Mouse (Mus musculus) ES-E14 (cell line): ENCODE measurements around the gene Celf5. TPM values are rescaled to one million over a fixed set of nuclear protein-coding genes. Genes with fewer than 3 reads are reported as not detected.

Source experiments
- DNase-seq: peaks from one replicate; pipeline ENCODE4 v3.0.0-alpha.2; 2013; ENCODE audit warnings: low read depth, low spot score
- H3K27ac ChIP-seq: 2 replicates; pipeline ENCODE4 v1.5.1; 2012; ENCODE audit warnings: low read depth, mild to moderate bottlenecking, low read length, moderate library complexity, mixed read lengths; ENCODE audit not compliant: poor library complexity, insufficient read depth, severe bottlenecking
- H3K36me3 ChIP-seq: 2 replicates; pipeline ENCODE4 v1.6.1; 2012; ENCODE audit warnings: mild to moderate bottlenecking, low read length, moderate library complexity, mixed read lengths; ENCODE audit not compliant: control insufficient read depth, poor library complexity, insufficient read depth, severe bottlenecking
- H3K4me1 ChIP-seq, 2 experiments: fragments of 150-350 bp in 1 of 2; sonication (generic) in 1 of 2; 2 replicates each; pipeline ENCODE4 v1.6.1; 2012; ENCODE audit warnings: low read length in 2 of 2, mild to moderate bottlenecking in 1 of 2, mixed read lengths in 1 of 2; ENCODE audit not compliant: control insufficient read depth in 2 of 2, insufficient read depth in 2 of 2, poor library complexity in 1 of 2
- H3K4me3 ChIP-seq, 2 experiments: fragments of 150-350 bp in 1 of 2; sonication (generic) in 1 of 2; 2 replicates each; pipeline ENCODE4 v1.5.1; 2012; ENCODE audit warnings: low read length in 2 of 2, low read depth in 1 of 2, mild to moderate bottlenecking in 1 of 2, mixed read lengths in 1 of 2; ENCODE audit not compliant: insufficient read depth in 1 of 2, poor library complexity in 1 of 2, severe bottlenecking in 1 of 2
- H3K9ac ChIP-seq: 2 replicates; pipeline ENCODE4 v1.6.1; 2012; ENCODE audit warnings: low read depth, mild to moderate bottlenecking, low read length, mixed read lengths; ENCODE audit not compliant: poor library complexity, insufficient read depth, severe bottlenecking
- H3K9me3 ChIP-seq: fragments of 150-350 bp; sonication (generic); 2 replicates; pipeline ENCODE4 v1.6.1; 2012; ENCODE audit warnings: low read depth, mild to moderate bottlenecking, low read length; ENCODE audit not compliant: control insufficient read depth, insufficient read depth
- CHD2 ChIP-seq: IDR thresholded peaks from 2 replicates; pipeline ENCODE4 v1.6.1; 2014; ENCODE audit warnings: mild to moderate bottlenecking, low read depth, low read length, inconsistent platforms
- HCFC1 ChIP-seq: IDR thresholded peaks from 2 replicates; pipeline ENCODE4 v1.6.1; 2012; ENCODE audit warnings: low read length, inconsistent platforms, borderline replicate concordance; ENCODE audit not compliant: insufficient read depth
- MAFK ChIP-seq: IDR thresholded peaks from 2 replicates; pipeline ENCODE4 v1.6.1; 2014; ENCODE audit warnings: mild to moderate bottlenecking, low read depth, low read length, inconsistent platforms; ENCODE audit not compliant: insufficient read depth
- ZC3H11A ChIP-seq: IDR thresholded peaks from 2 replicates; pipeline ENCODE4 v1.6.1; 2012; ENCODE audit warnings: low read depth, mild to moderate bottlenecking, inconsistent platforms, low read length, borderline replicate concordance
- ZNF384 ChIP-seq: IDR thresholded peaks from 2 replicates; pipeline ENCODE4 v1.6.1; 2012; ENCODE audit warnings: low read depth, low read length, inconsistent platforms
- in situ Hi-C, 2 experiments: fragments of 600-800 bp; cut with MboI; formaldehyde crosslinking; loops; one replicate each; pipeline ENCODE4 v1.15.1; 2025; ENCODE audit warnings: low sequenced_read_pairs in 2 of 2, inconsistent platforms in 1 of 2; ENCODE audit not compliant: unreplicated experiment in 2 of 2
- total RNA-seq: library from RNA; depleted of rRNA; stranded (reverse); fragments of 300-350 nt; gene quantifications from 2 replicates; pipeline ENCODE4 v1.2.3, GENCODE M21; 2012

The Celf5 gene
- total RNA-seq, 1 experiment, result 5.0 TPM

GRCm38 (mm10) chr10:81452947-81453288 lies 29.6 kb downstream of the Celf5 start:
- no peaks in the 10 kb centered on the region for H3K36me3 ChIP-seq
- H3K9ac ChIP-seq, result no peak overlapping the region
- no peaks in the 10 kb centered on the region; a peak in 2 of 4 replicates for H3K4me1 ChIP-seq
- in situ Hi-C loops, result loop anchor here in 1 of 2 experiments (5.0 kb wide), 1 partner anchor 56 kb away; no protein-coding TSS in a partner anchor
- H3K27ac ChIP-seq, result no peak overlapping the region
- no peak overlapping the region for H3K4me3 ChIP-seq
- TF ChIP-seq CHD2 (no peak), ZNF384 (no peak)
- DNase-seq, result no peak
- H3K9me3 ChIP-seq, result no peaks in the 10 kb centered on the region

- in situ Hi-C loops, result loop anchor here in 1 of 2 experiments (5.0 kb wide), 1 partner anchor 55 kb away; no protein-coding TSS in a partner anchor
- peak overlapping the region; percentile 28 to 47; a peak in 3 of 4 replicates for H3K4me3 ChIP-seq
- TF ChIP-seq CHD2 (no peak), ZC3H11A (no peak), MAFK (no peak), ZNF384 (no peak), HCFC1 (no peak)
- no peak overlapping the region for H3K27ac ChIP-seq
- DNase-seq, result no peak
- no peaks in the 10 kb centered on the region; a peak in 2 of 4 replicates for H3K4me1 ChIP-seq
- H3K36me3 ChIP-seq, result no peaks in the 10 kb centered on the region
- no peak overlapping the region for H3K9ac ChIP-seq
- H3K9me3 ChIP-seq, result no peaks in the 10 kb centered on the region
Measured at GRCm38 (mm10) chr10:81452237-81452946, 30.1 kb downstream of the Celf5 start.

GRCm38 (mm10) chr10:81451365-81451745 lies 31.2 kb downstream of the Celf5 start:
- TF ChIP-seq HCFC1, result no peak
- no peak for TF ChIP-seq MAFK
- TF ChIP-seq ZNF384, result no peak
- no peak for TF ChIP-seq CHD2
- no peak for TF ChIP-seq ZC3H11A
- DNase-seq, result no peak
- in situ Hi-C loops, result loop anchor here in 1 of 2 experiments (5.0 kb wide), 1 partner anchor 54 kb away; no protein-coding TSS in a partner anchor
- H3K9ac ChIP-seq, result no peak overlapping the region
- H3K36me3 ChIP-seq, result no peaks in the 10 kb centered on the region
- no peaks in the 10 kb centered on the region for H3K9me3 ChIP-seq
- no peaks in the 10 kb centered on the region; a peak in 2 of 4 replicates for H3K4me1 ChIP-seq
- no peak overlapping the region for H3K4me3 ChIP-seq
- no peak overlapping the region for H3K27ac ChIP-seq

- no peaks in the 10 kb centered on the region for H3K9me3 ChIP-seq
- in situ Hi-C loops, result loop anchor here in 1 of 2 experiments (5.0 kb wide), 1 partner anchor 54 kb away; no protein-coding TSS in a partner anchor
- DNase-seq, result no peak
- no peak overlapping the region for H3K27ac ChIP-seq
- H3K4me3 ChIP-seq, result no peak overlapping the region
- no peaks in the 10 kb centered on the region for H3K36me3 ChIP-seq
- no peak overlapping the region for H3K9ac ChIP-seq
- TF ChIP-seq HCFC1 (no peak), CHD2 (no peak), ZNF384 (no peak), MAFK (no peak), ZC3H11A (no peak)
- H3K4me1 ChIP-seq, result no peaks in the 10 kb centered on the region; a peak in 2 of 4 replicates
Measured at GRCm38 (mm10) chr10:81450641-81451364, 31.7 kb downstream of the Celf5 start.
